Mouse (Mus musculus): Measurements from ENCODE around the gene Hypm.

Hypm gene

GRCm38 (mm10) chrX:9846628-9847027, at the start of gene Hypm:
Gene Hypm (plus strand): TSS chrX:9846928.
- no peak for DNase-seq (ENCODE audit: low spot score)

- DNase-seq (ENCODE audit: low spot score): no peak
These were observed 36.6 kb upstream of the Hypm start for GRCm38 (mm10) chrX:9810101-9810500.

DNA sequence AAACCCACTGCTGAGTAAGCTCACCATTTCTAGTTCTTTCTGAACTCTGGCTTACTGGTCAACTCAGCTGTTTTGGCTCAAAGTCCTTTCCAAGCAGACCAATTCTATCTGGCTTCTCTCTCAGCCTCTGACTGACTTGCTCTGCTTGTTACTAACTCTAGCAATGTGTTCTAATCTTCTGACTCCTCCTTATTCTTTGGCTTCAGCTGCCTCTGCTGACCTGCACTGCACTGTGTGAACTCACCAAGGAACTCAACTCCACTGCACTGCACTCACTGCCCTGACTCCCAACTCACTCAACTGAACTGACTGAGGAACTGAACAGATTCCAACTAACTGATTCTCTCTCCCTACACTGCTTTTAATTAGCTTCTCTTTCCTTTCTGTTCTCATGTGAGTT, 34.3 kb upstream of the Hypm start:
- no peak for DNase-seq (ENCODE audit: low spot score)

GRCm38 (mm10) chrX:9834779-9835178, 11.9 kb upstream of the Hypm start:
- no peak for DNase-seq (ENCODE audit: low spot score)

- DNase-seq (ENCODE audit: low spot score): no peak
These were observed 2.7 kb downstream of the Hypm start, which contains the start of gene H2al3 for GRCm38 (mm10) chrX:9849403-9849802. Gene H2al3 (plus strand): TSS chrX:9849703.

GRCm38 (mm10) chrX:9861859-9862258, 15.1 kb downstream of the Hypm start:
- no peak for DNase-seq (ENCODE audit: low spot score)

DNA sequence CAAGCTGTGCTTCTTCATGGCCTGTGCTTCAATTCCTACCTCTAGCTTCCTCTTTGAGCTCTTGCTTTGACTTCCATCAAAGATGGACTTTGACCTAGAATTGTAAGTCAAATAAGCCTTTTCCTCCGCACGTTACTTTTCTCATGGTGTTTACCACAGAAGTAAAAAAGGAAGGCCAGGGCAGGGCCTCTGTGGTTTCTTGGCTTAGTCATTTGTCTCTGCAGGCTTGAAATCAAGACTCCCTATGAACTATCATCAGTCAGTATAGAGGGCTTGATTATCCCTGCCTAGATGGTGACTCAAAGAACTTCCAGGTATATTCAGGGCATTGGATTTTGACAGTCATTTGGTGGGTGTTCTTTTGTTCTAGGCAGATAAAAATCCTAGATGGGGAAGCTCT, 28.8 kb downstream of the Hypm start:
- DNase-seq (ENCODE audit: low spot score): no peak

- DNase-seq (ENCODE audit: low spot score): no peak
These were observed 38.6 kb downstream of the Hypm start, which contains the start of gene Sytl5 for GRCm38 (mm10) chrX:9885322-9885721. Gene Sytl5 (plus strand): TSS chrX:9885622.

All from layer of hippocampus, adult 11-12 months (tissue).